Mouse (Mus musculus): ENCODE results near the gene Inpp5a. TPM values are rescaled to one million over a fixed set of nuclear protein-coding genes. Genes with fewer than 3 reads are reported as not detected.

Inpp5a gene
- polyA plus RNA-seq, 1 experiment from 2014 or later = 29.1 TPM

DNA sequence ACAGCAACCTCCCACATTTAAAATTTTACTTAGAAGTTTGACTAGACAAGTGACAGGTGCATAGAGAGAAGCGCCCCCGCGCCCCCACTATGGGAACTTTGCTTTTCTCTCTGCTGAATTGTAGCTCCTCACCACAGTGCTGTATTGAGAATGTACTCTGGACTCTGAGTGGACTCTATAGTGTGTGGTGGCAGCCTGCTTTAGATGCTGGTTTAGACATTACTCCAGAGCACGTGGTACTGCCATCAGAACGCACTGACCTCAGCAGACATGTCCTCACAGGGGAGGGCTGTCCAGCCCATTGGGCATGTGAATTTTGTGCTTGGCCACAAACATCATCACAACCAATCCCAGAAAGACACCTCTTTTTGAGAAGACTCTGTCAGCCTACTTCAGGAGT is 181.9 kb downstream of the Inpp5a start:
- no peak for TF ChIP-seq CTCF (IDR thresholded peaks at IDR 0.05; ENCODE audit: low read depth)
- Histone ChIP-seq H3K27me3 (replicated peaks; ENCODE audit: control insufficient read depth, insufficient read depth, low read length) (no peaks in the 10 kb centered on the region), H3K4me2 (replicated peaks; ENCODE audit: low read depth) (no peak overlapping the region), H3K36me3 (ENCODE audit: control insufficient read depth, insufficient read depth) (peaks cover 44% of the 10 kb centered on the region), H3K4me1 (replicated peaks; ENCODE audit: control insufficient read depth, insufficient read depth, low read length) (no peaks in the 10 kb centered on the region), H3K9ac (ENCODE audit: low read depth, low read length) (no peak overlapping the region), H3K9me3 (ENCODE audit: control insufficient read depth) (no peaks in the 10 kb centered on the region), H3K27ac (ENCODE audit: low read depth, low read length) (no peak overlapping the region), H3K4me3 (ENCODE audit: low read depth, low read length) (no peak overlapping the region)
- no peak for ATAC-seq
- WGBS = 93% methylated on average over 5 of the region's 5 CpGs

DNA sequence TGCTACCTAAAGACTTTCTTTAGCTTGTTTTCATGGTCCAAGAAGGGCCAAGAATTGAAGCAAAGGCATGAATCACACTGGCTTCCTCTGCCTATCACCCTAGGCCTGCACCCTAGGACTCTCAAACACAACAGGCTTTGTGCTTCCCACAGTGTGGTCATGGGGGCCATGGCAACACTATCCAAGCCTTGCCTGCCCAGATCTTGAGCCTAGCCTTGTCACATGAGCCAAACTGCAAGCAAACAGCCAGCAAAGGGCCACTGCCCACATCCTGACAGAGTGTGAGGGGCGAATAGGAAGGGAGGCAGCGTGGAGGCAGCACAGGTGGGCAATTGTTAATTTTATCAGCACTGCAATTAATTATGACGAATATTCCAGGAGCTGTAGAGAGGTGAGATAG is 183.8 kb downstream of the Inpp5a start:
- Histone ChIP-seq H3K4me3 (ENCODE audit: low read depth, low read length) (no peak overlapping the region), H3K27me3 (replicated peaks; ENCODE audit: control insufficient read depth, insufficient read depth, low read length) (no peaks in the 10 kb centered on the region), H3K27ac (ENCODE audit: low read depth, low read length) (no peak overlapping the region), H3K9me3 (ENCODE audit: control insufficient read depth) (no peaks in the 10 kb centered on the region), H3K4me2 (replicated peaks; ENCODE audit: low read depth) (no peak overlapping the region), H3K4me1 (replicated peaks; ENCODE audit: control insufficient read depth, insufficient read depth, low read length) (no peaks in the 10 kb centered on the region), H3K9ac (ENCODE audit: low read depth, low read length) (no peak overlapping the region), H3K36me3 (ENCODE audit: control insufficient read depth, insufficient read depth) (peaks cover 49% of the 10 kb centered on the region)
- 55% methylated on average over 3 of the region's 3 CpGs for WGBS
- TF ChIP-seq CTCF (IDR thresholded peaks at IDR 0.05; ENCODE audit: low read depth) = no peak
- no peak for ATAC-seq

DNA sequence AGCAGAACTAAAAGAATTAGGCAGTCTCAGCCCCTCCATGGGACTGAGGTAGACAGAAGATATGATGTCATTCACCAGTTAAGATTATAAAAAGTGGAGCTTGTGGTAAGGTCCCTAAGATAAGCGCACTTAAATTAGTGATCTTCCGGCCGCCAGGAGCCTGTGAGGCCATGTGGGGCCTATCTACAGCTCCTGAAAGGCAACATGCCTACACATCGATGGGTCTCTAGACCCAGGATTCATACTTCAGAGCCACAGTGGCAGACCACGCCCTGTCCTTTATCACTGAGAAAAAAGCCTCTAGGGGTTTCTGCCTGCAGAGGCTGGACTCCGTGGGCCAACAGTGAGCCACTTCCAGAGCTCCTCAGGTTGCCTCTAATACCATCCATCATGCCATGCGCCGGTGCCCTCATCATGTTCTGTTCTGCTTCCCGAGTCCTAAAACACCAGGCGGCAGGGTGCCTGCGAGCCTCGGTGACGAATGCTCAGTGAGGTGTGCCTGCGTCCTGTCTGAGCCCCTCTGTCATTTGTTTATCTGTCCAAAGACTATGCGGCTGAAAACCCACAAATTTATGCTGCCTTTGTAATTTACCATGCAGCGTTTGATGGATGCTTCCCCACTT is 187.3 kb downstream of the Inpp5a start:
- peaks cover 20% of the 10 kb centered on the region for H3K27me3 ChIP-seq (replicated peaks; ENCODE audit: control insufficient read depth, insufficient read depth, low read length)
- H3K27ac ChIP-seq (ENCODE audit: low read depth, low read length) = no peak overlapping the region
- ATAC-seq = no peak
- TF ChIP-seq CTCF (IDR thresholded peaks at IDR 0.05; ENCODE audit: low read depth) = no peak
- no peaks in the 10 kb centered on the region for H3K9me3 ChIP-seq (ENCODE audit: control insufficient read depth)
- no peaks in the 10 kb centered on the region for H3K4me1 ChIP-seq (replicated peaks; ENCODE audit: control insufficient read depth, insufficient read depth, low read length)
- H3K4me3 ChIP-seq (ENCODE audit: low read depth, low read length) = no peak overlapping the region
- peaks cover 47% of the 10 kb centered on the region for H3K36me3 ChIP-seq (ENCODE audit: control insufficient read depth, insufficient read depth)
- no peak overlapping the region for H3K4me2 ChIP-seq (replicated peaks; ENCODE audit: low read depth)
- H3K9ac ChIP-seq (ENCODE audit: low read depth, low read length) = no peak overlapping the region
- 70% methylated on average over 16 of the region's 16 CpGs for WGBS

DNA sequence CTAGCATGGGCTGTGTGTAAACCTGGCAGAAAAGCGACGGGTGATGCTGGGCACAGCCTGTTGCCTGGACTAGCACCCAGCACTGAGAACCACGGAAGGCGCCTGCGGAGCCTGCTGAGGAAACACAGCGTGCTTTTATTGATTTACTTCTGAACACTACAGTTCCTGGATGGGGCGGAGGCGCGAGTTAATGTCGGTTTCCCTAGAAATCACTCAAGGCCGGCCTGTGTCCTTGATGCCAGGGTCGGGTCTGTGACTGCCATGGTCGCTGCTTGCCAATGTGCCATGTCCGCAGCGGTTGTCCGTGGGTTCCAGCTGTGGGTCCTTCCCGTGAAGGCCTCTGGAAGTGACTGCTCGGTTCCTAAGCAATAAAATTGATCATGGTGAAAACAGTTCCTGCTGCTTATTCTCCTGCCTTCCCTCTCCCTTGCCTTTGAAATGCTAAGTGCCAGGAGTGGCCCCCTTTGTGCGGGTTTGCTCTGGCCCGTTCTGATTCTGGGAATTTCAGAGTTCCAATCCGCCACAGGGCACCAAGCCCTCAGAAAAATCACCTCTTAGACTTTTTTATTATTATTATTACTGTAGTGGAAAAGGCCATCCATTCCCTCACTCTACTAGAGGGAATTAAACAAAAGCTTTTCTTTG is 190.5 kb downstream of the Inpp5a start:
- H3K36me3 ChIP-seq (ENCODE audit: control insufficient read depth, insufficient read depth) = peaks cover 43% of the 10 kb centered on the region
- peaks cover 52% of the 10 kb centered on the region for H3K27me3 ChIP-seq (replicated peaks; ENCODE audit: control insufficient read depth, insufficient read depth, low read length)
- H3K4me2 ChIP-seq (replicated peaks; ENCODE audit: low read depth) = no peak overlapping the region
- H3K4me1 ChIP-seq (replicated peaks; ENCODE audit: control insufficient read depth, insufficient read depth, low read length) = no peaks in the 10 kb centered on the region
- no peak for ATAC-seq
- H3K9me3 ChIP-seq (ENCODE audit: control insufficient read depth) = no peaks in the 10 kb centered on the region
- TF ChIP-seq CTCF (IDR thresholded peaks at IDR 0.05; ENCODE audit: low read depth) = no peak
- no peak overlapping the region for H3K9ac ChIP-seq (ENCODE audit: low read depth, low read length)
- no peak overlapping the region for H3K4me3 ChIP-seq (ENCODE audit: low read depth, low read length)
- no peak overlapping the region for H3K27ac ChIP-seq (ENCODE audit: low read depth, low read length)
- 80% methylated on average over 21 of the region's 21 CpGs for WGBS

DNA sequence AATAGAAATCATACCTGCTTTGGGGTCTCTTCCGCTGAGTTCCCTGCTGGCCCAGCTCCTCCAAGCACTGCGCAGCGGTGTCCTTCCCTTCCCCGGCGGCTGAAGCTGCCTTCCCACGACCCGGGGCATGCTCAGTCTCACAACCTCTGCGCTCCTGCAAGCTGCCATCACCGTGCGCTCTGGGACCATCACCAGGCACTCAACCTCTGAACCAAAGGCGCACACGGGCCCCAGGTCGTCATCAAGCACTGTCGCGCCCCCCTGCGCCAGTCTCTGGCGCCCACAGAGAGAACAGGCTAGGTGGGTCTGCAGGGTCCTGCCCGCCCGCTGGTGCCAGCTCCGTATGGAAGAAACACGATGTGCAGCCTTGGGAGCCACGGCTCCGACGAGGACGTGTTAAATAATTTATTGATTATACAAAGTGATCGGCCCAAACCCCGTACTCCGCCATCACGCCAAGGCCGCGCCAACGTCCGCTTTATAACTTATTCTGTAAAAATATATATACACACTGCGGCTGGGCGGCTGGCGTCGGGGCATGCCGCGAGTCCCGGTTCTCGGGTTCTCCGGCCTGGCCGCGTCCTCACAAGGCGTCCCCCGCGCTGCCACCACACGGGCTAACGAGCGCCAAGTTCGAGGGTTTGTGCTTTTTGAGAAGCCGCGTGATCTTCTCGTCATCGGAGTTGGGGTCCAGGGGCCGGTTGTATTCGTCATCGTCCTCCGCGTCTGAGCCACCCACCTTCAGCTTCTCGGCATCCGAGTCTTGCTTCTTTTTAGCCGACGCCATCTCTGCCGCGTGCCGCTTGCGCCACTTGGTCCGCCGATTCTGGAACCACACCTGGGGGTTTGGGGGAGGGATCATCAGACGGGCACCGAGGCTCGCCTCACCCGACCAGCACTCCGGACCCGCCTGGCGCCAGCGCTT is 192.2 kb downstream of the Inpp5a start:
- H3K4me2 ChIP-seq (replicated peaks; ENCODE audit: low read depth) = peak overlapping the region; percentile 64
- WGBS = 6% methylated on average over 78 of the region's 78 CpGs
- H3K9ac ChIP-seq (ENCODE audit: low read depth, low read length) = no peak overlapping the region
- peaks cover 70% of the 10 kb centered on the region for H3K27me3 ChIP-seq (replicated peaks; ENCODE audit: control insufficient read depth, insufficient read depth, low read length)
- no peaks in the 10 kb centered on the region for H3K4me1 ChIP-seq (replicated peaks; ENCODE audit: control insufficient read depth, insufficient read depth, low read length)
- H3K36me3 ChIP-seq (ENCODE audit: control insufficient read depth, insufficient read depth) = peaks cover 27% of the 10 kb centered on the region; the same call in 1 of the 2 replicates
- no peak for ATAC-seq
- H3K9me3 ChIP-seq (ENCODE audit: control insufficient read depth) = no peaks in the 10 kb centered on the region
- peak overlapping the region; percentile 43 for H3K4me3 ChIP-seq (ENCODE audit: low read depth, low read length)
- H3K27ac ChIP-seq (ENCODE audit: low read depth, low read length) = no peak overlapping the region
- TF ChIP-seq CTCF (IDR thresholded peaks at IDR 0.05; ENCODE audit: low read depth) = no peak

Measured in intestine, postnatal 0 days (tissue).